Comparison of ENCODE assay signal across 8 mouse cellular contexts in genomic region chr4:55531096-55531855, GRCm38 (mm10). TPM values are rescaled to one million over a fixed set of nuclear protein-coding genes. Genes with fewer than 3 reads are reported as not detected.
A peak's percentile ranks its signal among the peaks of the same experiment; 100 is the strongest.
DNase-seq lines count a peak whose midpoint lies in the region; ATAC-seq lines count a peak whose summit lies in the region.

No protein-coding gene starts in this region.

- H3K36me3 ChIP-seq in intestine, embryonic 16.5 days (ENCODE audit: control insufficient read depth, insufficient read depth, low read length), result no peaks in the 10 kb centered on the region
- no peaks in the 10 kb centered on the region for H3K36me3 ChIP-seq in lung, embryonic 15.5 days

- H3K27ac ChIP-seq in brown adipose tissue, adult 24 weeks (replicated peaks; ENCODE audit: low read depth, low read length), result peak overlapping the region; percentile 90
- H3K27ac ChIP-seq in intestine, embryonic 16.5 days (ENCODE audit: low read length), result 0 out of 2 replicates have a peak overlapping the region, but pooled peaks have one; percentile 2
- no peak overlapping the region for H3K27ac ChIP-seq in lung, embryonic 15.5 days

- no peak for ATAC-seq in intestine, embryonic 16.5 days
- no peak for ATAC-seq in lung, embryonic 15.5 days (ENCODE audit: borderline replicate concordance, extremely low read depth, low FRiP score, low TSS enrichment)

- H3K27me3 ChIP-seq in intestine, embryonic 16.5 days (replicated peaks; ENCODE audit: control insufficient read depth, insufficient read depth, low read length), result no peaks in the 10 kb centered on the region
- H3K27me3 ChIP-seq in lung, embryonic 15.5 days, result peaks cover 23% of the 10 kb centered on the region

- H3K4me3 ChIP-seq in brown adipose tissue, adult 24 weeks (ENCODE audit: insufficient read depth, low read depth, low read length), result peak overlapping the region; percentile 85
- peak overlapping the region; percentile 74 for H3K4me3 ChIP-seq in intestine, embryonic 16.5 days (ENCODE audit: low read length)
- H3K4me3 ChIP-seq in lung, embryonic 15.5 days, result peak overlapping the region; percentile 69

- H3K9me3 ChIP-seq in intestine, embryonic 16.5 days (ENCODE audit: control insufficient read depth, low read length), result no peaks in the 10 kb centered on the region
- H3K9me3 ChIP-seq in lung, embryonic 15.5 days, result no peaks in the 10 kb centered on the region

- peak overlapping the region; percentile 77 for H3K9ac ChIP-seq in intestine, embryonic 16.5 days (ENCODE audit: low read depth, low read length)
- H3K9ac ChIP-seq in lung, embryonic 15.5 days, result peak overlapping the region; percentile 61

- DNase-seq in layer of hippocampus, adult 8-10 months (ENCODE audit: low spot score in 2 of 2), result peak; percentile 13 to 15
- no peak for DNase-seq in layer of hippocampus, postnatal 14 days (ENCODE audit: low spot score in 2 of 2)
- peak; percentile 35 to 65 for DNase-seq in gastrocnemius, postnatal 4 days (ENCODE audit: low spot score in 2 of 2)
- DNase-seq in right cerebral cortex, postnatal 10 days (ENCODE audit: low spot score in 2 of 2), result peak; percentile 40 to 44
- peak; percentile 35 for DNase-seq in yolk sac, embryonic 10.5 days (ENCODE audit: low spot score)

- under 1% methylated on average over 56 of the region's 56 CpGs for WGBS in intestine, embryonic 16.5 days
- WGBS in lung, embryonic 15.5 days, result under 1% methylated on average over 56 of the region's 56 CpGs

- peaks cover 4% of the 10 kb centered on the region; the same call in 1 of the 2 replicates for H3K4me1 ChIP-seq in brown adipose tissue, adult 24 weeks (ENCODE audit: control insufficient read depth, insufficient read depth, insufficient read length, low read length)
- H3K4me1 ChIP-seq in intestine, embryonic 16.5 days (ENCODE audit: control insufficient read depth, insufficient read depth, low read length), result peaks cover 15% of the 10 kb centered on the region
- H3K4me1 ChIP-seq in lung, embryonic 15.5 days, result peaks cover 34% of the 10 kb centered on the region

- H3K4me2 ChIP-seq in intestine, embryonic 16.5 days (ENCODE audit: low read depth, low read length), result peak overlapping the region; percentile 91
- H3K4me2 ChIP-seq in lung, embryonic 15.5 days, result peak overlapping the region; percentile 91

RNA-seq across cellular contexts. Expression of gene Klf4, which starts 1.0 kb away (rescaled TPM):
- 1 to 10 TPM; 5.8 to 8.6 (median 6.8) TPM for total RNA-seq in layer of hippocampus, adult 8-10 months (2022)
- 1 to 10 TPM; 5.2 to 8.2 TPM for total RNA-seq in layer of hippocampus, postnatal 14 days (2021)
- polyA plus RNA-seq in brown adipose tissue, adult 24 weeks (2012; ENCODE audit: insufficient read depth, insufficient read length, missing spikeins), result 17.1 and 51.4 TPM in 2 replicates
- 10 to 100 TPM; 33.8 to 49.3 TPM for total RNA-seq in gastrocnemius, postnatal 4 days (2021)
- polyA plus RNA-seq in intestine, embryonic 16.5 days (2015; fragmentation: Nextera tagmentation; extraction: Ambion mirVana), result 8.5 and 8.6 TPM in 2 replicates
- 6.4 and 7.2 TPM in 2 replicates for polyA plus RNA-seq in lung, embryonic 15.5 days (2015; fragmentation: Nextera tagmentation; extraction: Ambion mirVana)

Comparison
In these comparisons a context has a peak if more than half of its experiments do, and no peak if none do; other contexts are left out.
1. DNase-seq: peak in layer of hippocampus, adult 8-10 months (2 of 2), gastrocnemius, postnatal 4 days (2 of 2), right cerebral cortex, postnatal 10 days (2 of 2) and yolk sac, embryonic 10.5 days (single experiment); none in layer of hippocampus, postnatal 14 days (0 of 2).
2. Peak in every context shown above with its lines, with median percentiles within 50 percentile points of each other: H3K4me3 ChIP-seq.